Mouse (Mus musculus): ENCODE data around the gene Pfkfb2.
"Not testable (repeated sequence)": the region's sequence is repeated elsewhere in the genome, so short reads cannot be mapped to it uniquely, and the experiment has no call there.

Pfkfb2 gene

DNA sequence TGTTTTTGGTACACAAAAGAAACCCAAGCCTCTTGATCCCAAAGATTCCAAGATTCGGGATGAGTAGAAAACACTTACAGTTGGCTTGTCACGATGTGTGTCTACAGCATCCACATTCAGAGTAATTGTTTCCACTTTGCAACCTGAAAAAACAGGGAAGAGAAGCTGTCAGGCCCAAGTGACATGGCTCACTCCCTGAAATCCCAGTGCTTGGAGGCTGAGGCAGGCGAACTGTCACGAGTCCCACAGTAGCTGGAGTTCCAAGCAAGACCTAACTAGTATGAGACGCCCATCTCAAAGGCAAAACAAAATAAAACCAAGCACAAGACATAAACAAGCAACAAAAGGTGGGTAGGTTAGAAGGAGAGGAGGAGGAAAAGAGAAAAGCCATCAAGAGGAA is 30.5 kb downstream of the Pfkfb2 start:
- no peak for DNase-seq (ENCODE audit: low spot score)

DNA sequence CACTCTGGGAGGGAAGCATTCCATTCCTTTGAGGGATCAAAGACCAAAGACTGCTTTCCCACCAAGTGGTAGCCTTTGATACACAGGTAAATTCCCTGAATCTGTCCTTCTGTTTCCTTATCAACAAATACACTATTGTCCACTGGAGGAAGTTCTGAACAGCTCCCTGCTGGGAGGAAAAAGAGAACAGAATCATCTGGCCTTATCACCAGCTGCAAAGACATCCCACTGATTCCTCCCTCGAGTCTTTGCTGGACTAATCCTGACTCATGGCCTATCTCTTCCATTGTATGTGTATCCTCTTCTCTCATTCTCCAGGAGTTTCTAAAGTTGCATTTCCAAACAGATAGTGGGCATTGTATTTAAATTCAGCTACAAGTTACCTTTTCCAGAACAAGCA is 45.1 kb downstream of the Pfkfb2 start:
- DNase-seq (ENCODE audit: low spot score), result no peak

DNA sequence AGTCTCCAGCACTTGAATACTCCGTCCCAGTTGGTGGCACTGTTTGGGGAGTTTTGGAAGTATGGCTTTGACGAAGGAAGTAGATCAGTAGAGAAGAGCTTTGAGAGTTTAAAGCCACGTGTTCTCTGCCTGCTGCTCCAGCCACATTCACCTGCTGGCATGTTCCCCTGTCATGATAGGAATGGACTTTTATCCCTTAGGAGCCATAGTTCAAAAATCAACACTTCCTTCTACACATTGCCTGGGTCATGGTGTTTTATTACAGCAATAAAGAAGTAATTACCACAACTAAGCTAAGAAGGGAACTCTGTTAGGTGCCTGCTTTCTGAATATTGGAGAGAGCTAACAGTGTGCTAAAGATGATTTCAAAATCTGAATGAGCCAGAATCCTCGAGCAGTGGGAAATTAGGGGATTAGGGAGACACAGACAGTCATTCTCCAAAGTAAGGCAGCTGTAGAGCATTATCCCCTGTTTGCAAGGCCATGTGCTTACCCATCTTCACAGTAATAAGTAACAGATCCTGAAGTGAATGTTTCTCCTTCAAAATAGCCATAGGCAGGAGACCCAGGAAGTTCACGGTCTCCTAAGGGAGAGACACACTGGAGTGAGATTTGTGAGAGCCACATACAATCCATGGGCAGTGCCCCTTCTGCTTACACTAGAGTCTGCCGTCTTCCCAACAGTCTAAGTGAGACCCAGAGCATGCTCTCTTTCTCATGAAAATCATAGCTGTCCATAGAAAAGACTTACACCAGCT is 47.2 kb downstream of the Pfkfb2 start:
- no peak for DNase-seq (ENCODE audit: low spot score)

- no peak for DNase-seq (ENCODE audit: low spot score)
These were observed 48.0 kb downstream of the Pfkfb2 start for GRCm38 (mm10) chr1:130681075-130681474.

DNA sequence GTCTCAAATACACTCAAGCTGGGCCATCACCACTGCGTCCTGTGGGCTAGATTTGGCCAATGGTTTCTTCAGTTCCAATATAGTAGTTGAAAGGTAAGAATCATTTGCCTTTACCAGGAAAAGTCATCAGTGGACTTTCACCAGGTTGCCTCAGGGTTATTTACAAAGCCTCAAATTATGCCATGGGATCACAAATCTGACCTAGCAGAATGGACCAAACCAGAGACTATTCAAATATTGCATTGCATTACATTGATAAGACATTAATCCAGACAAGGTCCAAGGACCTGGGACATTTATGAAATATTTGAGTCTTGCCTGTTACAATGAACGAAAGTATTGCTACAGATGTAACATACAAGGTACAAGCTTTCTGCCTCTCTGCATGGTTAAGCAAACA is 50.5 kb downstream of the Pfkfb2 start:
- DNase-seq (ENCODE audit: low spot score), result no peak

DNA sequence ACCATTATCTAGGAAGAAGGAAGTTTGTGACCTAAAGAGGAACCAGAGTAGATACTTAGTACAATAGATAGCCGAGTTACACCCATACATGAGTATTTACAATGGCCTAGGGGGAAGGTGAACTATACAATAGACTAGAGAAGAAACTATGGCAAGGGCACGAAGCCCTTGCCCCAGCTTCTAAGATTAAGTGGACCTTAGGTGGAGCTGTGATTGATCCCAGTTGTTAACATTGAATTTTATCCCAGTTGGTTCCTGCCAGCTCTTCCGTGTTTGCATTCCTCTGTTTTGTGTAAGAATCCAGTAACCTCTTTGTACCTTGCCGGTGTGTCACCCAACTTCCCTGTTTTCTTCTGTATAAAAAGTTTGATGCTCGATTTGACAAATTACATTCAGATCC is 65.5 kb downstream of the Pfkfb2 start:
- DNase-seq (ENCODE audit: low spot score), result not testable (repeated sequence)

GRCm38 (mm10) chr1:130661454-130661853 is 67.6 kb downstream of the Pfkfb2 start, which contains the start of gene C4bp:
Gene C4bp (minus strand): TSS chr1:130661632.
- no peak for DNase-seq (ENCODE audit: low spot score)

DNA sequence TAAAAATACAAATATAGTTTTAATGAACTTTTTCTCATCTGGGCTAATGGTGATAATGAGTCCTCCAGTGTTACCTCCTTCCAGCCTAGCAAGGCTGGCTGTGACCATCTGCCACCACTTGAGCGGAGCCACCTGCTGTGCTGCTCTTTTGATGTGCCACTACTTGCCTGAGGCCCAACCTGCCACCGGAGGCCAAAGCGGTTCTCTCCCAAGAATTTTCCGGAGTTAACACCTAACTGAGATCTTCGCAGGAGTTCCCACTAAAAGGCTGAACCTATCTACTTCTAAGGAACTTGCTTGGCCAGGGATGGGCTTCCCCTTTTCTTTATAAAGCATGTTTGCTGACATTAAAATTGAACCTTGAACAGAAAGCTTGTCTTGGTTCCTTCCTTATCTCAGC is 69.4 kb downstream of the Pfkfb2 start:
- not testable (repeated sequence) for DNase-seq (ENCODE audit: low spot score)

DNA sequence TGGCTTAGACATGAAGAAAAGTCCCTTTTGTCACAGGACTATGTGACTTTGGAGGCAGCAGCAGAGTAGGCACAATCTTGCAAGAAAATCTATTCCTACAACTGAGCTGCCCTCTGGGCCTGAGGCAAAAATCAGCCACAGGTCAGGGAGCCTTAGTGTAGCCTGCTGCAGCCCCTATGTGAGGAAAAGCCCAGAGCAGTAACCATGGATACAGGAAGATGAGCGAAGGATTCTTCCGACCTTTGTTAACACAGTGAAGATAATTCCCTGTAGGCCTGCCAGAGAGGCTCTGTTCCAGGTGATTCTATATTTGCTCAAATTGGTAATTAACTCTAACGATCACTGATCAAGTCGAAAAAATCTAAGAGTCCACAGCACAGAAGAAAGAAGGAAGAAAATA is 85.0 kb downstream of the Pfkfb2 start:
- DNase-seq (ENCODE audit: low spot score), result no peak

- DNase-seq (ENCODE audit: low spot score), result no peak
These were observed 88.1 kb downstream of the Pfkfb2 start for GRCm38 (mm10) chr1:130640967-130641366.

Measured in embryo, embryonic 10.5 days (tissue).